Mouse (Mus musculus): ENCODE data around the gene Uqcc3. TPM values are rescaled to one million over a fixed set of nuclear protein-coding genes. Genes with fewer than 3 reads are reported as not detected.
"Not testable (repeated sequence)": the region's sequence is repeated elsewhere in the genome, so short reads cannot be mapped to it uniquely, and the experiment has no call there.

Gene Uqcc3
- polyA plus RNA-seq, 1 experiment from 2014 or later, result 50.7 TPM

GRCm38 (mm10) chr19:8838041-8838730 is 42.5 kb downstream of the Uqcc3 start:
- DNase-seq (ENCODE audit: low read depth, low spot score) (no peak), ATAC-seq (no peak)
- POLR2A ChIA-PET, result interaction anchor here (0.7 to 1.5 kb wide), 4 partner anchors 9 to 145 kb away, joined by 3 to 5 read pairs (median 4); partner anchors contain the start of genes AC129217.1, Hnrnpul2 and Ttc9c
- TF ChIP-seq CTCF (IDR thresholded peaks at IDR 0.05), result no peak
- CTCF ChIA-PET, result interaction anchor here (1.1 to 1.2 kb wide), 2 partner anchors 9 to 73 kb away, joined by 3 to 4 read pairs; partner anchors contain the start of gene AC129217.1
- H3K27me3 ChIP-seq, result no peaks in the 10 kb centered on the region
- in situ Hi-C loops (cut with MboI; ENCODE audit: low pct_unique_long_range_greater_than_20kb), result loop anchor here (25.0 kb wide), 1 partner anchor 1049 kb away; the partner anchor contains the start of gene Incenp

- ChIA-PET CTCF (no interaction called here), POLR2A (interaction anchor here (0.7 kb wide), 1 partner anchor 146 kb away, joined by 3 read pairs; no protein-coding TSS in a partner anchor)
- in situ Hi-C loops (cut with MboI; ENCODE audit: low pct_unique_long_range_greater_than_20kb), result loop anchor here (25.0 kb wide), 1 partner anchor 1050 kb away; the partner anchor contains the start of gene Incenp
- ATAC-seq, result peak; percentile 51
- H3K27me3 ChIP-seq, result no peaks in the 10 kb centered on the region
- DNase-seq (ENCODE audit: low read depth, low spot score), result no peak
- TF ChIP-seq CTCF (IDR thresholded peaks at IDR 0.05), result peak; percentile 77
These were observed 43.4 kb downstream of the Uqcc3 start, which contains the start of gene Bscl2 for GRCm38 (mm10) chr19:8837251-8837791. Gene Bscl2 (plus strand): TSS chr19:8837467.

- not testable (repeated sequence) for H3K27me3 ChIP-seq; DNase-seq (ENCODE audit: low read depth, low spot score); ATAC-seq
- CTCF ChIA-PET, result interaction anchor here (1.5 kb wide), 1 partner anchor 9 kb away, joined by 4 read pairs; no protein-coding TSS in a partner anchor
- in situ Hi-C loops (cut with MboI; ENCODE audit: low pct_unique_long_range_greater_than_20kb), result loop anchor here (25.0 kb wide), 1 partner anchor 1051 kb away; the partner anchor contains the start of gene Incenp
- POLR2A ChIA-PET, result interaction anchor here (1.3 kb wide), 1 partner anchor 16 kb away, joined by 3 read pairs; the partner anchor contains the start of gene Hnrnpul2
These were observed 44.4 kb downstream of the Uqcc3 start for GRCm38 (mm10) chr19:8836327-8836726.

DNA sequence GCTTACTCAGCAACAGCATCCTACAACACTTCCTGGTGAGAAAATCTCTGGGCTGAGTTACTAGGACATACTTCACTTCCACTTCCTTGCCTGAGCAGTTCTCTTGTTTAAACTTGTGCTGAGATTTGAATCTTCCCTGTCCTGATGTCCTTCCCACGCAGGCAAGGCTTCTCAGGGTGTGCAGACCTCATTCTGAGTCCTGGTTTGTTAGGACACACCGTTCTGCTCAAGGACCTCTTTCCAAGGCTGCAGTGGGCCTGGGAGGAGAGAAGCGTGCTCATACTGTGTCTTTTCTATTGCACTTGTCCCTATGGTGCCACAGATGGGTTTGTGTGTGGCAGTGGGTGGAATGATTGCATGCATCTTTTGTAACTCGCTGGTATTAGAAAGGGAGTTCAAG is 47.8 kb downstream of the Uqcc3 start:
- H3K27me3 ChIP-seq, result no peaks in the 10 kb centered on the region
- ATAC-seq, result no peak
- CTCF ChIA-PET, result no interaction called here
- TF ChIP-seq CTCF (IDR thresholded peaks at IDR 0.05), result no peak
- POLR2A ChIA-PET, result interaction anchor here (0.6 kb wide), 1 partner anchor 109 kb away, joined by 3 read pairs; no protein-coding TSS in a partner anchor
- DNase-seq (ENCODE audit: low read depth, low spot score), result no peak
- in situ Hi-C loops (cut with MboI; ENCODE audit: low pct_unique_long_range_greater_than_20kb), result loop anchor here (25.0 kb wide), 1 partner anchor 1054 kb away; the partner anchor contains the start of gene Incenp

- TF ChIP-seq CTCF (IDR thresholded peaks at IDR 0.05), result peak; percentile 23
- in situ Hi-C loops (cut with MboI; ENCODE audit: low pct_unique_long_range_greater_than_20kb), result loop anchor here (25.0 kb wide), 1 partner anchor 1056 kb away; the partner anchor contains the start of gene Incenp
- no peaks in the 10 kb centered on the region for H3K27me3 ChIP-seq
- ChIA-PET CTCF (interaction anchor here (1.2 to 1.5 kb wide), 2 partner anchors 15 to 28 kb away, joined by 3 to 4 read pairs; no protein-coding TSS in a partner anchor), POLR2A (interaction anchor here (0.8 kb wide), 1 partner anchor 48 kb away, joined by 3 read pairs; no protein-coding TSS in a partner anchor)
- ATAC-seq, result no peak
- DNase-seq (ENCODE audit: low read depth, low spot score), result no peak
These were observed 49.5 kb downstream of the Uqcc3 start for GRCm38 (mm10) chr19:8831262-8831661.

DNA sequence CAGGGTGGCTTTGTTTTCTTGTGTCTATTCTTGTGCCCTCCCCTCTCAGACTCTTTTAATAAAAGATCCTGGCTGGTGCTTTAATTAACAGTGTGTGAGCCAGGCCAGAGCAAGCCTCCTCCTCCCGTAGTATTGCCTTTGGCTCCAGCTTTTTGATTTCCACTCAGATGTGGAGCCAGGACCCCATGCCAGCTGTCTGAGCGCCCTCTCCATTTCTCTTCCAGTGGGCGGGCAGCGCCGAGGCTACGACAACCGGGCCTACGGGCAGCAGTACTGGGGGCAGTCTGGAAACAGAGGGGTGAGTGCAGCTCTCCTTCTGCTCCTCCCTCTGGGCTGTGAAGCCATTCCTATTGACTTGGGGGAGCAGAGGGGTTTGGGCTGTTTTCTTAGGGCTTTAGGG is 50.1 kb downstream of the Uqcc3 start:
- no peaks in the 10 kb centered on the region for H3K27me3 ChIP-seq
- ChIA-PET CTCF (interaction anchor here (1.2 to 1.5 kb wide), 2 partner anchors 15 to 28 kb away, joined by 3 to 4 read pairs; no protein-coding TSS in a partner anchor), POLR2A (interaction anchor here (0.8 kb wide), 1 partner anchor 49 kb away, joined by 3 read pairs; no protein-coding TSS in a partner anchor)
- DNase-seq (ENCODE audit: low read depth, low spot score) (no peak), ATAC-seq (no peak)
- in situ Hi-C loops (cut with MboI; ENCODE audit: low pct_unique_long_range_greater_than_20kb), result loop anchor here (25.0 kb wide), 1 partner anchor 1057 kb away; the partner anchor contains the start of gene Incenp
- no peak for TF ChIP-seq CTCF (IDR thresholded peaks at IDR 0.05)

Other genes starting within 250 kb of the Uqcc3 start
- 0.01 TPM for gene Chrm1, start 217.1 kb downstream of the Uqcc3 start, polyA plus RNA-seq (2021)
- 807 TPM for gene Slc3a2, start 157.6 kb downstream of the Uqcc3 start, polyA plus RNA-seq (2021)
- 64.7 TPM for gene Wdr74, start 145.1 kb downstream of the Uqcc3 start, polyA plus RNA-seq (2021)
- 0.86 TPM for gene 1700092M07Rik, start 140.2 kb downstream of the Uqcc3 start, polyA plus RNA-seq (2021)
- 116 TPM for gene Stx5a, start 139.5 kb downstream of the Uqcc3 start, polyA plus RNA-seq (2021)
- gene Nxf1, start 123.8 kb downstream of the Uqcc3 start, polyA plus RNA-seq (2021), result 164 TPM
- 74.3 TPM for gene Tmem223, start 109.9 kb downstream of the Uqcc3 start, polyA plus RNA-seq (2021)
- gene Tmem179b, start 106.5 kb downstream of the Uqcc3 start, polyA plus RNA-seq (2021), result 58.9 TPM
- 25.8 TPM for gene Taf6l, start 94.5 kb downstream of the Uqcc3 start, polyA plus RNA-seq (2021)
- gene Polr2g, start 82.3 kb downstream of the Uqcc3 start, polyA plus RNA-seq (2021), result 148 TPM
- gene Zbtb3, start 78.4 kb downstream of the Uqcc3 start, polyA plus RNA-seq (2021), result 5.0 TPM
- 51.4 TPM for gene Ttc9c, start 61.6 kb downstream of the Uqcc3 start, polyA plus RNA-seq (2021)
- gene Hnrnpul2, start 60.9 kb downstream of the Uqcc3 start, polyA plus RNA-seq (2021), result 136 TPM
- gene AC129217.1, start 51.1 kb downstream of the Uqcc3 start, polyA plus RNA-seq (2021), result 3.3 TPM
- 4.1 TPM for gene Bscl2, start 43.5 kb downstream of the Uqcc3 start, polyA plus RNA-seq (2021)
- gene Gng3, start 41.7 kb downstream of the Uqcc3 start, polyA plus RNA-seq (2021), result 0.50 TPM
- gene Lrrn4cl, start 30.2 kb downstream of the Uqcc3 start, polyA plus RNA-seq (2021), result 0.10 TPM
- gene Ubxn1, start 9.4 kb downstream of the Uqcc3 start, polyA plus RNA-seq (2021), result 270 TPM
- 15.4 TPM for gene Lbhd1, start 2.8 kb upstream of the Uqcc3 start, polyA plus RNA-seq (2021)
- gene Gm49403, start 3.0 kb upstream of the Uqcc3 start, polyA plus RNA-seq (2021), result not detected
- gene 1810009A15Rik, start 7.9 kb upstream of the Uqcc3 start, polyA plus RNA-seq (2021), result 69.6 TPM
- 5.9 TPM for gene Gm49416, start 8.0 kb upstream of the Uqcc3 start, polyA plus RNA-seq (2021)
- 31.2 TPM for gene Ints5, start 12.1 kb upstream of the Uqcc3 start, polyA plus RNA-seq (2021)
- gene Ganab, start 17.1 kb upstream of the Uqcc3 start, polyA plus RNA-seq (2021), result 308 TPM
- gene B3gat3, start 39.5 kb upstream of the Uqcc3 start, polyA plus RNA-seq (2021), result 53.3 TPM
- 9.1 TPM for gene Rom1, start 48.4 kb upstream of the Uqcc3 start, polyA plus RNA-seq (2021)
- 56.5 TPM for gene Eml3, start 48.6 kb upstream of the Uqcc3 start, polyA plus RNA-seq (2021)
- 141 TPM for gene Mta2, start 61.0 kb upstream of the Uqcc3 start, polyA plus RNA-seq (2021)
- gene Tut1, start 72.9 kb upstream of the Uqcc3 start, polyA plus RNA-seq (2021), result 24.6 TPM
- 419 TPM for gene Eef1g, start 86.1 kb upstream of the Uqcc3 start, polyA plus RNA-seq (2021)
- 57.7 TPM for gene Ahnak, start 108.4 kb upstream of the Uqcc3 start, polyA plus RNA-seq (2021)
- gene Scgb1a1, start 207.0 kb upstream of the Uqcc3 start, polyA plus RNA-seq (2021), result not detected

Measured in Patski (cell line).